Mouse (Mus musculus) intestine, postnatal 0 days (tissue): Measurements from ENCODE around the gene Phpt1. TPM values are rescaled to one million over a fixed set of nuclear protein-coding genes. Genes with fewer than 3 reads are reported as not detected.

ENCODE experiments used
- ATAC-seq: fragments of 200-750 bp; cut with Nextera tagmentation; 2 replicates; pipeline ENCODE4 v1.8.0; 2017; ENCODE audit warnings: mild to moderate bottlenecking, moderate TSS enrichment, moderate library complexity
- H3K27ac ChIP-seq: fragments of 300-500 bp; sonication (generic); 2 replicates; pipeline ENCODE4 v1.5.1; 2014; ENCODE audit warnings: mild to moderate bottlenecking, low read depth, low read length, moderate library complexity
- H3K27me3 ChIP-seq: fragments of 300-500 bp; sonication (generic); replicated peaks from 2 replicates; pipeline ENCODE4 v1.6.1; 2014; ENCODE audit warnings: low read length, mixed read lengths; ENCODE audit not compliant: control insufficient read depth, insufficient read depth
- H3K36me3 ChIP-seq: fragments of 300-500 bp; sonication (generic); 2 replicates; pipeline ENCODE4 v1.6.1; 2014; ENCODE audit warnings: mild to moderate bottlenecking, moderate library complexity; ENCODE audit not compliant: control insufficient read depth, insufficient read depth
- H3K4me1 ChIP-seq: fragments of 300-500 bp; sonication (generic); replicated peaks from 2 replicates; pipeline ENCODE4 v1.6.1; 2014; ENCODE audit warnings: antibody characterized with exemption, low read length, mixed read lengths; ENCODE audit not compliant: control insufficient read depth, insufficient read depth
- H3K4me2 ChIP-seq: fragments of 300-500 bp; sonication (generic); replicated peaks from 2 replicates; pipeline ENCODE4 v1.6.1; 2014; ENCODE audit warnings: low read depth, mild to moderate bottlenecking, moderate library complexity
- H3K4me3 ChIP-seq: fragments of 300-500 bp; sonication (generic); 2 replicates; pipeline ENCODE4 v1.5.1; 2014; ENCODE audit warnings: low read depth, low read length
- H3K9ac ChIP-seq: fragments of 300-500 bp; sonication (generic); 2 replicates; pipeline ENCODE4 v1.6.1; 2014; ENCODE audit warnings: mild to moderate bottlenecking, low read depth, low read length
- H3K9me3 ChIP-seq: fragments of 300-500 bp; sonication (generic); 2 replicates; pipeline ENCODE4 v1.6.1; 2016; ENCODE audit warnings: mixed run types; ENCODE audit not compliant: control insufficient read depth
- CTCF ChIP-seq: sonication (generic); IDR thresholded peaks from 2 replicates; pipeline ENCODE4 v1.5.1; 2016; ENCODE audit warnings: low read depth, mild to moderate bottlenecking, control low read depth, antibody characterized with exemption, moderate library complexity
- WGBS: fragments of 180-500 bp; shearing (Covaris S2); extraction: QIAGEN DNeasy Blood & Tissue Kit; methylation state at CpG from one replicate; pipeline ENCODE4 v1.1.7; 2014; 5-methylcytosine and 5-hydroxymethylcytosine counted together
- polyA plus RNA-seq: library from polyadenylated mRNA; unstranded; fragments of >200 nt; fragmentation: Nextera tagmentation; extraction: Ambion mirVana; gene quantifications from 2 replicates; pipeline ENCODE4 v1.2.1, GENCODE M21; 2015

Phpt1 gene
- polyA plus RNA-seq, 1 experiment from 2014 or later = 116 TPM

DNA sequence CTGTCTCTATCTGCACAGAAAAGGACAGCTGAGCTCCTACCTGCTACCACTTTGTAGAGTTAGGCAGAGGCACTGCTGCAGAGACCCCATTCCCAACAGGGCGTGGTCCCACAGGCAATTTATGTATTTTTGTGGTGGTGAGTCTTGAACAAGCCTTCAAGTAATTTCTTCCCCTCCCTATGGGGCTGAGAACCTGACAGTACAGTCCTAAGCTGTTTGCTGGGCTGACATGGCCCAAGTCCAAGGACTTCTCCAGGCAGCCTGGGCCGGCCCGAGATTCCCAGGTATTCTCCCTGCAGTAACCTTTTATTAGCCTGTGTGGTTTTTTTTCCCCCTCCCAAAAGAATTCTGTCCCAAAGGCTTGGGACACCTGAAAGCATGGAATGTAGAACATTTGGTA lies 9.1 kb upstream of the Phpt1 start:
- Histone ChIP-seq H3K4me1 (peaks cover 12% of the 10 kb centered on the region), H3K9me3 (no peaks in the 10 kb centered on the region), H3K9ac (no peak overlapping the region), H3K4me2 (no peak overlapping the region), H3K36me3 (peaks cover 38% of the 10 kb centered on the region), H3K27me3 (peaks cover 14% of the 10 kb centered on the region), H3K27ac (no peak overlapping the region), H3K4me3 (no peak overlapping the region)
- TF ChIP-seq CTCF = no peak
- ATAC-seq = no peak
- WGBS = 55% methylated on average over 3 of the region's 3 CpGs

DNA sequence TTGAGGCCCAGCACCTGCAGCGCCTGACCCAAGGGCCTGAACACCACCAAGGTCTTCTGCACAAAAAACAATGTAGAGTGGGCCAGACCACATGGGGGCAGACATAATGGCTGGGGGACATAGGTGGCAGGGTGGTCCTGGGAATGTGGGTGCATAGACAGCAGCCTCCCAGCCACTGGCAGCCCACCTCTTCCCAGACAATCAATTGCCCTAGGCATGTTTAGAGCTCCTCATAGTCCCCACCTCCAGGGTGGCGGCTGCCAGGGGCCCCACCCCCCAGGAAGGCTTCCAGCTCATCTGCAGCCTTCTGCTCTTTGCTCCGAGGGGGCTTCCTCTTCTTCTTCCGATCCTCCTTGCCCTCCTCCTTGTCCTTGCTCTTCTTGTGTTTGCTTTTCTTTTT lies 8.5 kb upstream of the Phpt1 start:
- Histone ChIP-seq H3K27ac (no peak overlapping the region; the same call in 1 of the 2 replicates), H3K4me2 (no peak overlapping the region), H3K4me1 (peaks cover 14% of the 10 kb centered on the region), H3K27me3 (peaks cover 20% of the 10 kb centered on the region), H3K9ac (no peak overlapping the region), H3K9me3 (no peaks in the 10 kb centered on the region), H3K4me3 (no peak overlapping the region), H3K36me3 (peaks cover 37% of the 10 kb centered on the region)
- 35% methylated on average over 4 of the region's 4 CpGs for WGBS
- no peak for ATAC-seq
- no peak for TF ChIP-seq CTCF

DNA sequence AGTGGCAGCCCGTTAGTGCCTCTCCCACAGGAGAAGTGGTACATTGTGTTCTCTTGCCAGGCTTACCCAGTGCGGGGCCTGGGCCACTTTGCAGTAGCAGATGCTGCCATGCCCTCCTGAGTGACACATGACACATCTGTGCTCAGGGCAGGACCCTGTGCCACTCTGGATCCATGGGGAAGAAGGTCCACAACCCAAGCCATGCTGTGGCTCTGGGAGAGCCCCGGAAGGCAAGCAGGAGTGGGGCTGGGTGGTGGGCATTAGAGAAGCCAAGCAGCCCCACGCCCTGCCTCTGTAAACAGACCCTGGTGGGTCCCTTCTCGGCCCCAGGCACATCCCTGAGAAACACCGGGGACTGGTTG lies 8.1 kb upstream of the Phpt1 start:
- Histone ChIP-seq H3K36me3 (peaks cover 33% of the 10 kb centered on the region), H3K9ac (no peak overlapping the region), H3K4me1 (peaks cover 18% of the 10 kb centered on the region), H3K4me2 (no peak overlapping the region), H3K27ac (no peak overlapping the region; the same call in 1 of the 2 replicates), H3K9me3 (no peaks in the 10 kb centered on the region), H3K27me3 (peaks cover 25% of the 10 kb centered on the region), H3K4me3 (no peak overlapping the region)
- ATAC-seq = no peak
- 74% methylated on average over 6 of the region's 6 CpGs for WGBS
- TF ChIP-seq CTCF = no peak

DNA sequence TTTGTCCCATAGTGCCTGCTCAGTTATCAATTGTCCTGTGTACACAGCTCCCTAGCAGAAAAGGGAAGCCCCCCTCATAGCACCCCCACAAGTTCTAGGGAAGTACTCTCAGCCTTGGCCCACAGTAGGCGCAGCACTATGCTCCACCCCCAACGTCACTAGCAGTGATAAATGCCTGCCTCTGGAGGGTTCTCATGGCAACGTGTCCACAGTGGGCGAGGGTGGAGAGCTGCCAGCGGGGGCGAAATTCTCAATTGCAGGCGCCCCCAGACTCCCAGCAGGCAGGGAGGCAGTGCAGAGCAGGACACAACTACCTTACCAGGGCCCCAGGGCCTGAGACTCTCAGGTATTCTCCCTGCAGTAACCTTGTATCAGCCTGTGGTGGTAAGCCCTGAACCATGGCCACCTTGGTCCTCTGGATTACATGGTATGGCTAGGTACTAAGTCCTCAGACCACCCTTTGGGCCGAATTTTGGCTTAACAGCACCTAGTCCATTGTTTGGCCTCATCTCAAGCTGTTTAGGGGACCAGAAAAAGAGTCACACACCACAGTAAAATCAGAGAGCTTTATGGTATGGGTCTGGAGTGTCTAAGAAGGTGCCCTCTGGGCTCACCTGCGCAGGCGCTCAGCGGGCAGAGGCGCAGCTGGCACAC lies 7.6 kb upstream of the Phpt1 start:
- H3K4me1 ChIP-seq = peaks cover 21% of the 10 kb centered on the region
- H3K27me3 ChIP-seq = peaks cover 29% of the 10 kb centered on the region
- H3K9ac ChIP-seq = no peak overlapping the region
- no peak for TF ChIP-seq CTCF
- 56% methylated on average over 12 of the region's 12 CpGs for WGBS
- no peak overlapping the region for H3K4me2 ChIP-seq
- no peak for ATAC-seq
- H3K27ac ChIP-seq = no peak overlapping the region
- no peak overlapping the region for H3K4me3 ChIP-seq
- no peaks in the 10 kb centered on the region for H3K9me3 ChIP-seq
- H3K36me3 ChIP-seq = peaks cover 32% of the 10 kb centered on the region

DNA sequence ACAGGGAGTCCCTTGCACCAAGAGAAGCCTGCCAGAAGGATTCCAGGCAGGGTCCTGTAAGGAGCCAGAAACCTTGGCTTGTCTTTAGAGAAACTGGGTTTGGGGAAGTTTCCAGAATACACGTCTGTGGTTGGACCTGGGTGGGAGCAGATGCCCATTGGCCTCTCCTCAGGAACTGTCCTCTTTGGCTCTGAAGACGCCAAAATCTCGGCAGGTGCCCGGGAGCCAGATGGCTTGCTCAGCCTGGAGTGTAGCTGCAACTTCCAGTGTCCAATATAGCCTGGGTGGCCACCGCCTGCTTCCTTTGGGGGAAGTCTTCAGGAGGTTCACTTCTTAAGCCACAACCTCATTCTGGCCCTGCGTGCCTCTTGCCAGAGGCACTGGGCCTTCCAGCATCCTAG lies 6.9 kb upstream of the Phpt1 start:
- ATAC-seq = no peak
- TF ChIP-seq CTCF = no peak
- Histone ChIP-seq H3K9ac (no peak overlapping the region), H3K4me1 (peaks cover 24% of the 10 kb centered on the region), H3K36me3 (peaks cover 26% of the 10 kb centered on the region), H3K9me3 (no peaks in the 10 kb centered on the region), H3K4me2 (peak overlapping the region; percentile 75), H3K27me3 (peaks cover 36% of the 10 kb centered on the region), H3K27ac (no peak overlapping the region), H3K4me3 (peak overlapping the region; percentile 33; the same call in 1 of the 2 replicates)
- WGBS = 28% methylated on average over 6 of the region's 6 CpGs

DNA sequence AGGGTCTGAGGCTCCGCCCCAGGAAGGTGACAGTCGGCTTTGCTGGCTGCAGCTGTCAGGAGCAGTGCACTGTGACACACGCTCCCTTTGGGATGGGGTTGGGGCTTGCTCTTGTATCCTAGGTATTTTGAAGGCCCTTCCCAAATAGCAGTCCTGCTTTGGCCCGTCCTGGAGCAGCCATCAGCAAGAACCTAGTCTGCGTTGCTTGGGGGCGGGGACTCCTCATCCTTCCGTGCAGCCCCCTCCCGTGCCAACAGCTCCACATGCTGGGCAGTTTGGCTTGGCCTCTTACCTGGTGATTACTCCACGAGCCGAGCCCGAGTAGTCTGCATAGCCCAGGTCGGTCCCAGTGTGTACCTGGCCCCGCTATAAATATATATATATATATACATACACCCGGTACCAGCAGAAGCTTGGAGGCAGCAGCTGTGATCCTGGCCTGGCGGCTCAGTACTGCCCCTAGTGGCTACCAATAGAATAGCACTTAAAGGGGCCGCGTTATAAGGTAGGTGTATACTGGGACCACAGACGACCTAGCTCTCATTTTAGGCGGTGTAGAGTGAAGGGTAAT lies 6.4 kb upstream of the Phpt1 start, which contains the start of gene Ajm1:
TSS of gene Ajm1 (minus strand) at position 464 of the 571 bp plus-strand sequence.
- Histone ChIP-seq H3K36me3 (peaks cover 21% of the 10 kb centered on the region), H3K4me1 (peaks cover 26% of the 10 kb centered on the region), H3K9me3 (no peaks in the 10 kb centered on the region), H3K9ac (no peak within 1 kb of the TSS), H3K27me3 (peaks cover 41% of the 10 kb centered on the region), H3K4me2 (peak within 1 kb of the TSS; percentile 75), H3K27ac (no peak within 1 kb of the TSS), H3K4me3 (peak within 1 kb of the TSS; percentile 33)
- WGBS = 3% methylated on average over 19 of the region's 19 CpGs
- peak; percentile 95 for TF ChIP-seq CTCF
- peak; percentile 44 for ATAC-seq
